Mouse (Mus musculus): ENCODE results near the gene Inhbc.

GRCm38 (mm10) chr10:127322669-127323068 is 47.6 kb downstream of the Inhbc start:
- no peak for TF ChIP-seq CTCF (IDR thresholded peaks at IDR 0.05; ENCODE audit: insufficient read depth, low read depth, low read length)
- no peak for TF ChIP-seq POLR2A (IDR thresholded peaks at IDR 0.05; ENCODE audit: insufficient read depth, low read depth, low read length)
